Mouse (Mus musculus): ENCODE data around the gene Smim6.

GRCm38 (mm10) chr11:115918637-115919036, 6.8 kb downstream of the Smim6 start:
- TF ChIP-seq CTCF (IDR thresholded peaks at IDR 0.05; ENCODE audit: low read depth) = no peak
- TF ChIP-seq EP300 (IDR thresholded peaks at IDR 0.05; ENCODE audit: low read depth) = no peak

Measured in liver, postnatal 0 days (tissue).